Mouse (Mus musculus) heart, postnatal 0 days (tissue): ENCODE measurements at regions not wholly inside any gene's neighbourhood (a gene's known extent, or its start where the extent isn't known, plus 50 kb on each side); places are given as distances from the start of the nearest gene placed in this dataset.

Source experiments
- ATAC-seq: fragments of 200-750 bp; cut with Nextera tagmentation; 2 replicates; pipeline ENCODE4 v1.8.0; 2017; ENCODE audit warnings: low read depth, moderate number of reproducible peaks, moderate library complexity; ENCODE audit not compliant: insufficient read depth
- DNase-seq: peaks from one replicate; pipeline ENCODE4 v3.0.0-alpha.2; 2016; ENCODE audit warnings: low spot score
- H3K27ac ChIP-seq: fragments of 300-500 bp; sonication (generic); 2 replicates; pipeline ENCODE4 v1.5.1; 2014; ENCODE audit warnings: low read depth, mild to moderate bottlenecking
- H3K27me3 ChIP-seq: fragments of 300-500 bp; sonication (generic); 2 replicates; pipeline ENCODE4 v1.6.1; 2014; ENCODE audit warnings: low read length, mixed read lengths; ENCODE audit not compliant: control insufficient read depth, insufficient read depth
- H3K36me3 ChIP-seq: fragments of 300-500 bp; sonication (generic); replicated peaks from 2 replicates; pipeline ENCODE4 v1.6.1; 2014; ENCODE audit warnings: low read length, mixed read lengths; ENCODE audit not compliant: control insufficient read depth, insufficient read depth
- H3K4me1 ChIP-seq: fragments of 300-500 bp; sonication (generic); 2 replicates; pipeline ENCODE4 v1.6.1; 2014; ENCODE audit warnings: antibody characterized with exemption; ENCODE audit not compliant: control insufficient read depth, insufficient read depth
- H3K4me2 ChIP-seq: fragments of 300-500 bp; sonication (generic); 2 replicates; pipeline ENCODE4 v1.6.1; 2014; ENCODE audit warnings: low read depth, mild to moderate bottlenecking, low read length, moderate library complexity
- H3K4me3 ChIP-seq: fragments of 300-500 bp; sonication (generic); 2 replicates; pipeline ENCODE4 v1.5.1; 2014; ENCODE audit warnings: low read depth, low read length
- H3K9ac ChIP-seq: fragments of 300-500 bp; sonication (generic); replicated peaks from 2 replicates; pipeline ENCODE4 v1.6.1; 2014; ENCODE audit warnings: low read depth, low read length, mixed read lengths
- H3K9me3 ChIP-seq: fragments of 300-500 bp; sonication (generic); replicated peaks from 2 replicates; pipeline ENCODE4 v1.6.1; 2016; ENCODE audit warnings: low read length; ENCODE audit not compliant: control insufficient read depth
- CTCF ChIP-seq: IDR thresholded peaks from 2 replicates; pipeline ENCODE4 v1.5.1; 2016; ENCODE audit warnings: antibody characterized with exemption, control low read depth, low read depth
- EP300 ChIP-seq: IDR thresholded peaks from 2 replicates; pipeline ENCODE4 v1.6.1; 2016; ENCODE audit warnings: antibody characterized with exemption, low read depth
- WGBS: fragments of 180-500 bp; shearing (Covaris S2); extraction: QIAGEN DNeasy Blood & Tissue Kit; methylation state at CpG from one replicate; pipeline ENCODE4 v1.1.7; 2014; 5-methylcytosine and 5-hydroxymethylcytosine counted together

- DNase-seq, result no peak
- Histone ChIP-seq H3K4me1 (no peaks in the 10 kb centered on the region), H3K4me3 (no peak overlapping the region), H3K4me2 (no peak overlapping the region), H3K27ac (no peak overlapping the region), H3K36me3 (no peaks in the 10 kb centered on the region), H3K9me3 (no peaks in the 10 kb centered on the region), H3K27me3 (no peaks in the 10 kb centered on the region), H3K9ac (no peak overlapping the region)
- no peak for TF ChIP-seq EP300
- no peak for ATAC-seq
- 63% methylated on average over 2 of the region's 2 CpGs for WGBS
Measured at GRCm38 (mm10) chr2:138708763-138709162, 452.4 kb downstream of the Btbd3 start.

- no peak for ATAC-seq
- no peaks in the 10 kb centered on the region for H3K4me1 ChIP-seq
Measured at GRCm38 (mm10) chr2:138733846-138734245, 477.5 kb downstream of the Btbd3 start.

GRCm38 (mm10) chr2:138744806-138745205 lies 488.4 kb downstream of the Btbd3 start:
- H3K27me3 ChIP-seq, result no peaks in the 10 kb centered on the region
- no peak overlapping the region for H3K27ac ChIP-seq
- 52% methylated on average over 4 of the region's 4 CpGs for WGBS
- no peak overlapping the region for H3K9ac ChIP-seq
- ATAC-seq (no peak), DNase-seq (no peak)
- no peaks in the 10 kb centered on the region for H3K9me3 ChIP-seq
- no peak overlapping the region for H3K4me2 ChIP-seq
- no peak overlapping the region for H3K4me3 ChIP-seq
- TF ChIP-seq CTCF (no peak), EP300 (no peak)
- H3K4me1 ChIP-seq, result no peaks in the 10 kb centered on the region
- no peaks in the 10 kb centered on the region for H3K36me3 ChIP-seq

More at GRCm38 (mm10) chr2:138733846-138734245, 477.5 kb downstream of the Btbd3 start:
- H3K9ac ChIP-seq, result no peak overlapping the region
- no peaks in the 10 kb centered on the region for H3K27me3 ChIP-seq
- no peak overlapping the region for H3K27ac ChIP-seq
- no peak overlapping the region for H3K4me3 ChIP-seq
- 51% methylated on average over 2 of the region's 2 CpGs for WGBS
- TF ChIP-seq CTCF (no peak), EP300 (no peak)
- DNase-seq, result no peak
- no peaks in the 10 kb centered on the region for H3K9me3 ChIP-seq
- H3K4me2 ChIP-seq, result no peak overlapping the region
- no peaks in the 10 kb centered on the region for H3K36me3 ChIP-seq

- TF ChIP-seq CTCF (no peak), EP300 (no peak)
- Histone ChIP-seq H3K4me1 (no peaks in the 10 kb centered on the region), H3K4me2 (no peak overlapping the region), H3K27me3 (no peaks in the 10 kb centered on the region), H3K27ac (no peak overlapping the region), H3K36me3 (no peaks in the 10 kb centered on the region), H3K4me3 (no peak overlapping the region), H3K9me3 (no peaks in the 10 kb centered on the region), H3K9ac (no peak overlapping the region)
- no peak for ATAC-seq
- DNase-seq, result no peak
- 58% methylated on average over 3 of the region's 3 CpGs for WGBS
Measured at GRCm38 (mm10) chr2:138760439-138760963, 504.1 kb downstream of the Btbd3 start.

GRCm38 (mm10) chr2:138761400-138761799 lies 505.0 kb downstream of the Btbd3 start:
- no peaks in the 10 kb centered on the region for H3K36me3 ChIP-seq
- H3K9me3 ChIP-seq, result no peaks in the 10 kb centered on the region
- no peak overlapping the region for H3K4me2 ChIP-seq
- DNase-seq (no peak), ATAC-seq (no peak)
- TF ChIP-seq CTCF (no peak), EP300 (no peak)
- no peaks in the 10 kb centered on the region for H3K27me3 ChIP-seq
- no peaks in the 10 kb centered on the region for H3K4me1 ChIP-seq
- H3K4me3 ChIP-seq, result no peak overlapping the region
- 57% methylated on average over 1 of the region's 1 CpGs for WGBS
- no peak overlapping the region for H3K27ac ChIP-seq
- H3K9ac ChIP-seq, result no peak overlapping the region

GRCm38 (mm10) chr2:138766275-138766842 lies 510.0 kb downstream of the Btbd3 start:
- 73% methylated on average over 9 of the region's 9 CpGs for WGBS
- no peaks in the 10 kb centered on the region for H3K4me1 ChIP-seq
- no peak overlapping the region for H3K9ac ChIP-seq
- TF ChIP-seq CTCF (no peak), EP300 (no peak)
- H3K4me2 ChIP-seq, result no peak overlapping the region
- H3K27me3 ChIP-seq, result no peaks in the 10 kb centered on the region
- no peak for DNase-seq
- no peaks in the 10 kb centered on the region for H3K9me3 ChIP-seq
- H3K36me3 ChIP-seq, result no peaks in the 10 kb centered on the region
- no peak overlapping the region for H3K4me3 ChIP-seq
- ATAC-seq, result no peak
- no peak overlapping the region for H3K27ac ChIP-seq
